Mouse (Mus musculus) ES-E14 (cell line): ENCODE measurements around the gene Zfp423. TPM values are rescaled to one million over a fixed set of nuclear protein-coding genes. Genes with fewer than 3 reads are reported as not detected.

Experiments used
- DNase-seq: peaks from one replicate; pipeline ENCODE4 v3.0.0-alpha.2; 2013; ENCODE audit warnings: low read depth, low spot score
- H3K27ac ChIP-seq: 2 replicates; pipeline ENCODE4 v1.5.1; 2012; ENCODE audit warnings: low read depth, mild to moderate bottlenecking, low read length, moderate library complexity, mixed read lengths; ENCODE audit not compliant: poor library complexity, insufficient read depth, severe bottlenecking
- H3K36me3 ChIP-seq: 2 replicates; pipeline ENCODE4 v1.6.1; 2012; ENCODE audit warnings: mild to moderate bottlenecking, low read length, moderate library complexity, mixed read lengths; ENCODE audit not compliant: control insufficient read depth, poor library complexity, insufficient read depth, severe bottlenecking
- H3K4me1 ChIP-seq, 2 experiments: fragments of 150-350 bp in 1 of 2; sonication (generic) in 1 of 2; 2 replicates each; pipeline ENCODE4 v1.6.1; 2012; ENCODE audit warnings: low read length in 2 of 2, mild to moderate bottlenecking in 1 of 2, mixed read lengths in 1 of 2; ENCODE audit not compliant: control insufficient read depth in 2 of 2, insufficient read depth in 2 of 2, poor library complexity in 1 of 2
- H3K4me3 ChIP-seq, 2 experiments: fragments of 150-350 bp in 1 of 2; sonication (generic) in 1 of 2; 2 replicates each; pipeline ENCODE4 v1.5.1; 2012; ENCODE audit warnings: low read length in 2 of 2, low read depth in 1 of 2, mild to moderate bottlenecking in 1 of 2, mixed read lengths in 1 of 2; ENCODE audit not compliant: insufficient read depth in 1 of 2, poor library complexity in 1 of 2, severe bottlenecking in 1 of 2
- H3K9ac ChIP-seq: 2 replicates; pipeline ENCODE4 v1.6.1; 2012; ENCODE audit warnings: low read depth, mild to moderate bottlenecking, low read length, mixed read lengths; ENCODE audit not compliant: poor library complexity, insufficient read depth, severe bottlenecking
- H3K9me3 ChIP-seq: fragments of 150-350 bp; sonication (generic); 2 replicates; pipeline ENCODE4 v1.6.1; 2012; ENCODE audit warnings: low read depth, mild to moderate bottlenecking, low read length; ENCODE audit not compliant: control insufficient read depth, insufficient read depth
- CHD2 ChIP-seq: IDR thresholded peaks from 2 replicates; pipeline ENCODE4 v1.6.1; 2014; ENCODE audit warnings: mild to moderate bottlenecking, low read depth, low read length, inconsistent platforms
- HCFC1 ChIP-seq: IDR thresholded peaks from 2 replicates; pipeline ENCODE4 v1.6.1; 2012; ENCODE audit warnings: low read length, inconsistent platforms, borderline replicate concordance; ENCODE audit not compliant: insufficient read depth
- MAFK ChIP-seq: IDR thresholded peaks from 2 replicates; pipeline ENCODE4 v1.6.1; 2014; ENCODE audit warnings: mild to moderate bottlenecking, low read depth, low read length, inconsistent platforms; ENCODE audit not compliant: insufficient read depth
- ZC3H11A ChIP-seq: IDR thresholded peaks from 2 replicates; pipeline ENCODE4 v1.6.1; 2012; ENCODE audit warnings: low read depth, mild to moderate bottlenecking, inconsistent platforms, low read length, borderline replicate concordance
- ZNF384 ChIP-seq: IDR thresholded peaks from 2 replicates; pipeline ENCODE4 v1.6.1; 2012; ENCODE audit warnings: low read depth, low read length, inconsistent platforms
- in situ Hi-C, 2 experiments: fragments of 600-800 bp; cut with MboI; formaldehyde crosslinking; loops; one replicate each; pipeline ENCODE4 v1.15.1; 2025; ENCODE audit warnings: low sequenced_read_pairs in 2 of 2, inconsistent platforms in 1 of 2; ENCODE audit not compliant: unreplicated experiment in 2 of 2
- total RNA-seq: library from RNA; depleted of rRNA; stranded (reverse); fragments of 300-350 nt; gene quantifications from 2 replicates; pipeline ENCODE4 v1.2.3, GENCODE M21; 2012; rRNA removed

Zfp423 gene
- total RNA-seq = 21.4 and 23.2 TPM in 2 replicates

GRCm38 (mm10) chr8:87959320-87959920 is at the start of gene Zfp423:
Zfp423 (minus strand) TSS chr8:87959595.
- DNase-seq = no peak
- H3K4me3 ChIP-seq = peak within 1 kb of the TSS; percentile 74 to 95
- peak within 1 kb of the TSS; percentile 92 for H3K9ac ChIP-seq
- no peaks in the 10 kb centered on the region for H3K9me3 ChIP-seq
- TF ChIP-seq ZNF384 (no peak), MAFK (no peak), CHD2 (no peak), HCFC1 (no peak), ZC3H11A (no peak)
- H3K4me1 ChIP-seq = peaks cover 1 to 5% of the 10 kb centered on the region in 2 experiments; a peak in 2 of 4 replicates
- H3K27ac ChIP-seq = peak within 1 kb of the TSS; percentile 57; the same call in 1 of the 2 replicates
- H3K36me3 ChIP-seq = no peaks in the 10 kb centered on the region
- in situ Hi-C loops = no loop called here

- Histone ChIP-seq H3K4me1 (peaks cover 0 to 13% of the 10 kb centered on the region in 2 experiments; a peak in 2 of 4 replicates), H3K27ac (no peak overlapping the region), H3K4me3 (no peak overlapping the region), H3K9ac (no peak overlapping the region), H3K36me3 (no peaks in the 10 kb centered on the region), H3K9me3 (no peaks in the 10 kb centered on the region)
- in situ Hi-C loops = loop anchor here in 1 of 2 experiments (25.0 kb wide), 1 partner anchor 420 kb away; no protein-coding TSS in a partner anchor
- no peak for DNase-seq
- TF ChIP-seq ZC3H11A (no peak), HCFC1 (no peak), CHD2 (no peak), ZNF384 (no peak), MAFK (no peak)
Observed at GRCm38 (mm10) chr8:88006811-88007210, 47.4 kb upstream of the Zfp423 start.

- Histone ChIP-seq H3K4me1 (peaks cover 10 to 20% of the 10 kb centered on the region in 2 experiments), H3K36me3 (no peaks in the 10 kb centered on the region)
- no peak for DNase-seq
Observed at GRCm38 (mm10) chr8:87984778-87985177, 25.4 kb upstream of the Zfp423 start.

GRCm38 (mm10) chr8:87984032-87984431 is 24.6 kb upstream of the Zfp423 start:
- no peak for TF ChIP-seq CHD2
- TF ChIP-seq ZNF384 = peak; percentile 95
- in situ Hi-C loops = no loop called here
- Histone ChIP-seq H3K9ac (no peak overlapping the region; the same call in 1 of the 2 replicates), H3K4me1 (peaks cover 10 to 20% of the 10 kb centered on the region in 2 experiments), H3K4me3 (peak overlapping the region; percentile 12 to 27; a peak in 2 of 4 replicates), H3K36me3 (no peaks in the 10 kb centered on the region), H3K27ac (peak overlapping the region; percentile 6), H3K9me3 (no peaks in the 10 kb centered on the region)
- DNase-seq = no peak

More at GRCm38 (mm10) chr8:87984778-87985177, 25.4 kb upstream of the Zfp423 start:
- no peaks in the 10 kb centered on the region for H3K9me3 ChIP-seq
- H3K4me3 ChIP-seq = peak overlapping the region in 1 of 2 experiments; percentile 19; a peak in 1 of 4 replicates
- peak overlapping the region; percentile 14; the same call in 1 of the 2 replicates for H3K27ac ChIP-seq
- TF ChIP-seq ZNF384 = no peak
- TF ChIP-seq CHD2 = no peak
- in situ Hi-C loops = no loop called here
- peak overlapping the region; percentile 13; the same call in 1 of the 2 replicates for H3K9ac ChIP-seq

- H3K9ac ChIP-seq = peak overlapping the region; percentile 17; the same call in 1 of the 2 replicates
- H3K36me3 ChIP-seq = no peaks in the 10 kb centered on the region
- peak overlapping the region; percentile 2; the same call in 1 of the 2 replicates for H3K27ac ChIP-seq
- in situ Hi-C loops = no loop called here
- H3K4me1 ChIP-seq = peaks cover 10 to 20% of the 10 kb centered on the region in 2 experiments
- no peak for TF ChIP-seq CHD2
- no peak for TF ChIP-seq ZC3H11A
- TF ChIP-seq MAFK = no peak
- TF ChIP-seq ZNF384 = no peak
- no peak for TF ChIP-seq HCFC1
- H3K9me3 ChIP-seq = no peaks in the 10 kb centered on the region
- peak overlapping the region in 1 of 2 experiments; percentile 3; a peak in 1 of 4 replicates for H3K4me3 ChIP-seq
- DNase-seq = peak; percentile 19
Observed at GRCm38 (mm10) chr8:87982936-87983335, 23.5 kb upstream of the Zfp423 start.
